ENCODE assay signal across 8 mouse cellular contexts in the genomic region with DNA sequence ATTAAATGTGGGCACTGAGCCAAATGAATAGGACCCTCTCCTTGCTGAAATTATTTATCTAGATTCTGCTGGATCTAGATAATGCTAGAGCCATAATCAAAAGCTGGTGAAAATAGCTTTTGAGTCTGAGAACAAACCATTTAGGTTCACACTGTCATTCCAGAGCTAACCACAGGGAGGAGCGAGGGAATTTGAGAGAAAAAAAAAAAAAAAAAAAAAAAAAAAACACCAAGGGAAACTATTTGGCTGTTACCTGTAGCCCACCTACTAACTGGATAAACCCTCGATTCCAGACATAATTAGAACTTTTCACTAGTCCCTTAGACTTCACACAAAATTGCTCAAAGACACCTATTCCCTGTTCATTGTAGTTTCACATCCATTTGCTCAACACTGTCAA. TPM values are rescaled to one million over a fixed set of nuclear protein-coding genes. Genes with fewer than 3 reads are reported as not detected.
DNase-seq lines count a peak whose midpoint lies in the region; ATAC-seq lines count a peak whose summit lies in the region.
"Had no signal": no experiment of that assay in that cellular context is flagged by ENCODE, and none has a peak within 500 bp of the region (broad histone marks: within the 10 kb centered on the region; RNA-seq: fewer than 3 reads in every experiment).

No protein-coding gene starts in this region.

- H3K4me1 ChIP-seq in megakaryocyte, embryonic 14.5 days: peaks cover 45% of the 10 kb centered on the region
- H3K4me1 ChIP-seq in intestine, embryonic 14.5 days (replicated peaks; ENCODE audit: control insufficient read depth, insufficient read depth, low read length): peaks cover 6% of the 10 kb centered on the region; the same call in 1 of the 2 replicates
- H3K4me1 ChIP-seq in midbrain, embryonic 14.5 days (ENCODE audit: control insufficient read depth, insufficient read depth, low read length): no peaks in the 10 kb centered on the region; the same call in 1 of the 2 replicates

- 0% methylated on average over 2 of the region's 2 CpGs for WGBS in intestine, embryonic 14.5 days
- WGBS in midbrain, embryonic 14.5 days: 4% methylated on average over 2 of the region's 2 CpGs

- H3K9ac ChIP-seq in intestine, embryonic 14.5 days (ENCODE audit: low read length): peak overlapping the region; percentile 13; the same call in 1 of the 2 replicates
- no peak overlapping the region for H3K9ac ChIP-seq in midbrain, embryonic 14.5 days (replicated peaks; ENCODE audit: low read length)

- no peaks in the 10 kb centered on the region for H3K9me3 ChIP-seq in megakaryocyte, embryonic 14.5 days
- no peaks in the 10 kb centered on the region for H3K9me3 ChIP-seq in intestine, embryonic 14.5 days (ENCODE audit: control insufficient read depth, low read length)
- H3K9me3 ChIP-seq in midbrain, embryonic 14.5 days (ENCODE audit: control insufficient read depth, low read length): no peaks in the 10 kb centered on the region

- H3K27ac ChIP-seq in intestine, embryonic 14.5 days (ENCODE audit: low read depth): no peak overlapping the region
- no peak overlapping the region for H3K27ac ChIP-seq in midbrain, embryonic 14.5 days (replicated peaks; ENCODE audit: low read depth, low read length)

- H3K4me2 ChIP-seq in intestine, embryonic 14.5 days (ENCODE audit: low read length): peak overlapping the region; percentile 85
- peak overlapping the region; percentile 61 for H3K4me2 ChIP-seq in midbrain, embryonic 14.5 days (ENCODE audit: low read length)

- peaks cover 7% of the 10 kb centered on the region for H3K36me3 ChIP-seq in megakaryocyte, embryonic 14.5 days (replicated peaks; ENCODE audit: low read length)
- H3K36me3 ChIP-seq in intestine, embryonic 14.5 days (ENCODE audit: control insufficient read depth, insufficient read depth, low read length): no peaks in the 10 kb centered on the region
- no peaks in the 10 kb centered on the region for H3K36me3 ChIP-seq in midbrain, embryonic 14.5 days (ENCODE audit: control insufficient read depth, insufficient read depth, low read length)

- H3K4me3 ChIP-seq in megakaryocyte, embryonic 14.5 days (replicated peaks): peak overlapping the region; percentile 99
- H3K4me3 ChIP-seq in intestine, embryonic 14.5 days (ENCODE audit: low read depth, low read length): peak overlapping the region; percentile 98
- peak overlapping the region; percentile 63 for H3K4me3 ChIP-seq in midbrain, embryonic 14.5 days (replicated peaks; ENCODE audit: low read depth, low read length)

- no peaks in the 10 kb centered on the region for H3K27me3 ChIP-seq in megakaryocyte, embryonic 14.5 days (replicated peaks)
- H3K27me3 ChIP-seq in intestine, embryonic 14.5 days (replicated peaks; ENCODE audit: control insufficient read depth, insufficient read depth, low read length): no peaks in the 10 kb centered on the region
- H3K27me3 ChIP-seq in midbrain, embryonic 14.5 days (ENCODE audit: control insufficient read depth, insufficient read depth, low read length): no peaks in the 10 kb centered on the region

- peak; percentile 60 for DNase-seq in embryo, embryonic 10.5 days (ENCODE audit: low spot score)
- DNase-seq in intestine, embryonic 14.5 days (ENCODE audit: low spot score): no peak
- DNase-seq in midbrain, embryonic 14.5 days: peak; percentile 71
- DNase-seq in ovary, adult 18-20 months (ENCODE audit: low spot score): no peak
- no peak for DNase-seq in natural killer cell, adult 2 months (ENCODE audit: low spot score in 2 of 2)

- no peak for ATAC-seq in megakaryocyte, adult 5-6 weeks (ENCODE audit: poor library complexity, severe bottlenecking)
- no peak for ATAC-seq in intestine, embryonic 14.5 days (replicated peaks; ENCODE audit: low FRiP score, low TSS enrichment, low read depth)
- no peak for ATAC-seq in midbrain, embryonic 14.5 days (ENCODE audit: low FRiP score, low TSS enrichment)

RNA-seq across cellular contexts. Expression of gene Ppm1g, which starts 1.4 kb away (rescaled TPM):
- 188 and 232 TPM in 2 replicates for polyA plus RNA-seq in megakaryocyte, embryonic 14.5 days (2012; ENCODE audit: insufficient read depth, low replicate concordance)
- 54.8 and 69.0 TPM in 2 replicates for total RNA-seq in megakaryocyte, adult 5-6 weeks (2015)
- 107 and 121 TPM in 2 replicates for total RNA-seq in megakaryocyte, adult 5-6 weeks (2017)
- polyA plus RNA-seq in intestine, embryonic 14.5 days (2014; fragmentation: Nextera tagmentation; extraction: Ambion mirVana): 139 and 145 TPM in 2 replicates
- polyA plus RNA-seq in midbrain, embryonic 14.5 days (2014; fragmentation: Nextera tagmentation; extraction: Ambion mirVana): 162 and 163 TPM in 2 replicates

RNA-seq across cellular contexts. Expression of gene Zfp513, which starts 17.0 kb away (rescaled TPM):
- polyA plus RNA-seq in megakaryocyte, embryonic 14.5 days (2012; ENCODE audit: insufficient read depth, low replicate concordance): 34.2 and 67.1 TPM in 2 replicates
- 8.9 and 10.1 TPM in 2 replicates for total RNA-seq in megakaryocyte, adult 5-6 weeks (2015)
- 7.2 and 8.1 TPM in 2 replicates for total RNA-seq in megakaryocyte, adult 5-6 weeks (2017)
- 5.1 and 5.2 TPM in 2 replicates for polyA plus RNA-seq in intestine, embryonic 14.5 days (2014; fragmentation: Nextera tagmentation; extraction: Ambion mirVana)
- polyA plus RNA-seq in midbrain, embryonic 14.5 days (2014; fragmentation: Nextera tagmentation; extraction: Ambion mirVana): 8.7 and 8.9 TPM in 2 replicates

RNA-seq across cellular contexts. Expression of gene Nrbp1, which starts 21.6 kb away (rescaled TPM):
- 25.6 and 48.2 TPM in 2 replicates for polyA plus RNA-seq in megakaryocyte, embryonic 14.5 days (2012; ENCODE audit: insufficient read depth, low replicate concordance)
- 57.2 and 64.1 TPM in 2 replicates for total RNA-seq in megakaryocyte, adult 5-6 weeks (2015)
- 112 and 114 TPM in 2 replicates for total RNA-seq in megakaryocyte, adult 5-6 weeks (2017)
- polyA plus RNA-seq in intestine, embryonic 14.5 days (2014; fragmentation: Nextera tagmentation; extraction: Ambion mirVana): 138 and 158 TPM in 2 replicates
- 150 and 153 TPM in 2 replicates for polyA plus RNA-seq in midbrain, embryonic 14.5 days (2014; fragmentation: Nextera tagmentation; extraction: Ambion mirVana)

RNA-seq across cellular contexts. Expression of gene Gm9970, which starts 22.0 kb away (rescaled TPM):
- polyA plus RNA-seq in megakaryocyte, embryonic 14.5 days (2012; ENCODE audit: insufficient read depth, low replicate concordance): not detected in 2 replicates
- total RNA-seq in megakaryocyte, adult 5-6 weeks (2015): not detected in 2 replicates
- total RNA-seq in megakaryocyte, adult 5-6 weeks (2017): not detected in 2 replicates
- polyA plus RNA-seq in intestine, embryonic 14.5 days (2014; fragmentation: Nextera tagmentation; extraction: Ambion mirVana): 0.48 and 0.60 TPM in 2 replicates
- polyA plus RNA-seq in midbrain, embryonic 14.5 days (2014; fragmentation: Nextera tagmentation; extraction: Ambion mirVana): 0.72 and 0.74 TPM in 2 replicates
- polyA plus RNA-seq: large intestine, adult 2 months had no signal

RNA-seq across cellular contexts. Expression of gene Eif2b4, which starts 25.8 kb away (rescaled TPM):
- polyA plus RNA-seq in megakaryocyte, embryonic 14.5 days (2012; ENCODE audit: insufficient read depth, low replicate concordance): 92.1 and 146 TPM in 2 replicates
- total RNA-seq in megakaryocyte, adult 5-6 weeks (2015): 21.9 and 25.2 TPM in 2 replicates
- 21.3 and 31.5 TPM in 2 replicates for total RNA-seq in megakaryocyte, adult 5-6 weeks (2017)
- 63.6 and 65.0 TPM in 2 replicates for polyA plus RNA-seq in intestine, embryonic 14.5 days (2014; fragmentation: Nextera tagmentation; extraction: Ambion mirVana)
- 78.3 and 91.6 TPM in 2 replicates for polyA plus RNA-seq in midbrain, embryonic 14.5 days (2014; fragmentation: Nextera tagmentation; extraction: Ambion mirVana)

Comparison
In these comparisons a context has a peak if more than half of its experiments do, and no peak if none do; other contexts are left out.
1. DNase-seq: peak in embryo, embryonic 10.5 days (single experiment) and midbrain, embryonic 14.5 days (single experiment); none in intestine, embryonic 14.5 days (single experiment), ovary, adult 18-20 months (single experiment) and natural killer cell, adult 2 months (0 of 2).
2. Peak in every context shown above with its lines, with median percentiles within 50 percentile points of each other: H3K4me3 ChIP-seq.